9 mouse cellular contexts compared by ENCODE assay signal in the genomic region with DNA sequence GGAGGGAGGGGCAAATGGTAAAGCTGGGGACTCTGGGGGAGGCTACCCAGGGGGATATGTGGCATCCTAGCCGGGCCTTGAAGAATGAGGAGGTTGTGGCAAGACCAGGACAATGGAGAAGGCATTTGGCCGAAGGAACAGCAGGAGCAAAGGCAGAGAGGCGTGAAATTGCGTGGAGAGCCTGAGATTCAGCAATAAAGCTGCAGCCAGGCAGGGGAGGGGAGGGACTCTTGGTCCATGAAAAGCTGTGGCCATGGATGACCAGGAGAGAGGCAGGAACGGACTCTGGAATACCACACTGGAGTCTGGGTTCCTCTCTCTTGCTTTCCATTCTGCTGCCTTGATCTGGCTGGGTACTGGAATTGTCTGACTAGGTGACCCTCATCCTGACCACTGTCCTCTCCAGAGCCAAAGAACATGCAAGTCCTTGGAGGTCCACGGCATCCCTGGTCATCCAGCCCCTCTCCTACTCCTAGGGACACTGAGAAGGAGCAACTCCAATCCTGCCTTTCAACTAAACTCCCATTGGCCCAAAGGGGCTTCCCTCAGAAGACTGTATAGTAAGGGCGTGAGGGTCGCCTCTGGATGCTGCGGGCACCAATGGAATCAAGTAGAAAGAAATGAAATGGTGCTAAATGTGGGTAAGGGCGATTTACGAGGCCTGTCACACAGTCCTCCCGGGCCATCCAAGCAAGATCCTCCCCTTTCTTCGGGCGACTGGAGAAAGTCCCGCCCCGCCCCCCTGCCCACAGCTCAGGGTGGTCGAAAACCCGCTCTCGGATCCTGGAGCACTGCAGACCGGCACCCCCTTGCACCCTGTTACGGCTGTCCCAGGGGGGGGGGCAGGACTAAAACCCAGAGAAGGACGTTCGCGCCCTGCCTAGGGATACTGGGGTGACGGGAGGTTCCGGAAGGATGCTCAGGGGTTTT. TPM values are rescaled to one million over a fixed set of nuclear protein-coding genes. Genes with fewer than 3 reads are reported as not detected.
DNase-seq lines count a peak whose midpoint lies in the region; ATAC-seq and TF ChIP-seq lines count a peak whose summit lies in the region.
"Had no signal": no experiment of that assay in that cellular context is flagged by ENCODE, and none has a peak within 500 bp of the region (broad histone marks: within the 10 kb centered on the region; RNA-seq: fewer than 3 reads in every experiment).

No protein-coding gene starts in this region.

- H3K9ac ChIP-seq in heart, embryonic 14.5 days (ENCODE audit: low read length) = peak overlapping the region; percentile 83; the same call in 1 of the 2 replicates
- peak overlapping the region; percentile 80 for H3K9ac ChIP-seq in forebrain, embryonic 11.5 days (ENCODE audit: low read length)
- H3K9ac ChIP-seq in kidney, postnatal 0 days (ENCODE audit: low read depth, low read length) = peak overlapping the region; percentile 94
- peak overlapping the region; percentile 98 for H3K9ac ChIP-seq in neural tube, embryonic 12.5 days

- no peak overlapping the region for H3K27ac ChIP-seq in heart, embryonic 14.5 days (replicated peaks in 1 of 2; ENCODE audit: control insufficient read depth in 1 of 2, insufficient read depth in 1 of 2, low read depth in 2 of 2, low read length in 2 of 2)
- H3K27ac ChIP-seq in forebrain, embryonic 11.5 days (ENCODE audit: low read depth, low read length) = peak overlapping the region; percentile 88
- peak overlapping the region; percentile 99 for H3K27ac ChIP-seq in kidney, postnatal 0 days
- H3K27ac ChIP-seq in neural tube, embryonic 12.5 days = peak overlapping the region; percentile 94

- H3K4me1 ChIP-seq in heart, embryonic 14.5 days (ENCODE audit: control insufficient read depth in 2 of 2, insufficient read depth in 2 of 2, low read length in 2 of 2) = peaks cover 10 to 32% of the 10 kb centered on the region in 2 experiments; a peak in 3 of 4 replicates
- peaks cover 19% of the 10 kb centered on the region for H3K4me1 ChIP-seq in forebrain, embryonic 11.5 days (replicated peaks; ENCODE audit: control insufficient read depth, insufficient read depth, low read length)
- peaks cover 54% of the 10 kb centered on the region for H3K4me1 ChIP-seq in kidney, postnatal 0 days (replicated peaks; ENCODE audit: insufficient read depth, low read length)
- peaks cover 68% of the 10 kb centered on the region for H3K4me1 ChIP-seq in neural tube, embryonic 12.5 days

- intact Hi-C loops in heart, postnatal 25 days (cut with DNase I) = no loop called here

- no peaks in the 10 kb centered on the region for H3K36me3 ChIP-seq in heart, embryonic 14.5 days (ENCODE audit: control insufficient read depth, insufficient read depth, low read length)
- no peaks in the 10 kb centered on the region for H3K36me3 ChIP-seq in forebrain, embryonic 11.5 days (ENCODE audit: control insufficient read depth, insufficient read depth, low read length)
- H3K36me3 ChIP-seq in kidney, postnatal 0 days (ENCODE audit: insufficient read depth, low read length) = no peaks in the 10 kb centered on the region
- H3K36me3 ChIP-seq in neural tube, embryonic 12.5 days = no peaks in the 10 kb centered on the region

- H3K4me2 ChIP-seq in heart, embryonic 14.5 days (ENCODE audit: low read length) = peak overlapping the region; percentile 79
- H3K4me2 ChIP-seq in forebrain, embryonic 11.5 days (ENCODE audit: low read depth, low read length, severe bottlenecking) = peak overlapping the region; percentile 84
- peak overlapping the region; percentile 76 for H3K4me2 ChIP-seq in kidney, postnatal 0 days (ENCODE audit: low read length)
- H3K4me2 ChIP-seq in neural tube, embryonic 12.5 days (replicated peaks) = peak overlapping the region; percentile 82

- WGBS in heart, embryonic 14.5 days = 17% methylated on average over 26 of the region's 26 CpGs
- 3% methylated on average over 26 of the region's 26 CpGs for WGBS in forebrain, embryonic 11.5 days
- 6% methylated on average over 26 of the region's 26 CpGs for WGBS in kidney, postnatal 0 days
- WGBS in neural tube, embryonic 12.5 days = under 1% methylated on average over 26 of the region's 26 CpGs

- TF ChIP-seq CTCF in kidney, postnatal 0 days (IDR thresholded peaks at IDR 0.05; ENCODE audit: low read depth) = no peak

- no peaks in the 10 kb centered on the region for H3K9me3 ChIP-seq in heart, embryonic 14.5 days (ENCODE audit: control insufficient read depth, low read length)
- H3K9me3 ChIP-seq in forebrain, embryonic 11.5 days (ENCODE audit: control insufficient read depth, low read length) = no peaks in the 10 kb centered on the region
- no peaks in the 10 kb centered on the region for H3K9me3 ChIP-seq in kidney, postnatal 0 days (replicated peaks; ENCODE audit: low read length)
- no peaks in the 10 kb centered on the region for H3K9me3 ChIP-seq in neural tube, embryonic 12.5 days

- H3K27me3 ChIP-seq in heart, embryonic 14.5 days (ENCODE audit: control insufficient read depth, insufficient read depth, low read length) = peaks cover 23% of the 10 kb centered on the region
- no peaks in the 10 kb centered on the region for H3K27me3 ChIP-seq in forebrain, embryonic 11.5 days (ENCODE audit: control insufficient read depth, insufficient read depth, low read length)
- no peaks in the 10 kb centered on the region for H3K27me3 ChIP-seq in kidney, postnatal 0 days (ENCODE audit: insufficient read depth, low read length)
- no peaks in the 10 kb centered on the region; the same call in 1 of the 2 replicates for H3K27me3 ChIP-seq in neural tube, embryonic 12.5 days (replicated peaks)

- DNase-seq in heart, postnatal 25 days (ENCODE audit: low spot score) = no peak
- peak; percentile 72 for DNase-seq in forebrain, embryonic 11.5 days (ENCODE audit: low spot score)
- DNase-seq in kidney, postnatal 0 days (ENCODE audit: low spot score) = peak; percentile 85
- no peak for DNase-seq in right cerebral cortex, adult 2 months (ENCODE audit: low spot score in 2 of 2)
- DNase-seq in spleen, postnatal 4 days (ENCODE audit: low spot score in 2 of 2) = no peak

- peak overlapping the region; percentile 8 to 69; a peak in 2 of 4 replicates for H3K4me3 ChIP-seq in heart, embryonic 14.5 days (ENCODE audit: control insufficient read depth in 1 of 2, insufficient read depth in 1 of 2, low read depth in 1 of 2, low read length in 2 of 2)
- H3K4me3 ChIP-seq in forebrain, embryonic 11.5 days (ENCODE audit: low read depth, low read length) = peak overlapping the region; percentile 86
- H3K4me3 ChIP-seq in kidney, postnatal 0 days (replicated peaks; ENCODE audit: low read depth, low read length) = peak overlapping the region; percentile 92
- H3K4me3 ChIP-seq in neural tube, embryonic 12.5 days = peak overlapping the region; percentile 88
- H3K4me3 ChIP-seq: myocyte had no signal

- ATAC-seq in heart, embryonic 14.5 days (ENCODE audit: insufficient number of reproducible peaks, insufficient read depth, low FRiP score, low read depth) = no peak
- ATAC-seq in forebrain, embryonic 11.5 days (replicated peaks; ENCODE audit: low FRiP score) = peak; percentile 34; the same call in 1 of the 2 replicates
- ATAC-seq in kidney, postnatal 0 days (replicated peaks; ENCODE audit: low FRiP score, low read depth) = no peak
- peak; percentile 76 for ATAC-seq in neural tube, embryonic 12.5 days (ENCODE audit: low FRiP score, low read depth)
- ATAC-seq in megakaryocyte progenitor cell, adult 5-6 weeks (replicated peaks; ENCODE audit: poor library complexity) = no peak

RNA-seq across cellular contexts. Expression of gene Fignl2, which starts 2.0 kb away (rescaled TPM):
- polyA plus RNA-seq in heart, embryonic 14.5 days (2014; fragmentation: Nextera tagmentation; extraction: Ambion mirVana) = 0.20 and 0.26 TPM in 2 replicates
- 1 to 10 TPM; 1.3 to 1.4 TPM for total RNA-seq in heart, postnatal 25 days (2021)
- polyA plus RNA-seq in forebrain, embryonic 11.5 days (2014; fragmentation: Nextera tagmentation; extraction: Ambion mirVana) = 0.52 and 0.76 TPM in 2 replicates
- 0.38 and 0.47 TPM in 2 replicates for polyA plus RNA-seq in kidney, postnatal 0 days (2015; fragmentation: Nextera tagmentation; extraction: Ambion mirVana)
- polyA plus RNA-seq in neural tube, embryonic 12.5 days (2016; fragmentation: Nextera tagmentation; extraction: Ambion mirVana) = 0.55 and 0.84 TPM in 2 replicates
- total RNA-seq in megakaryocyte progenitor cell, adult 5-6 weeks (2015) = not detected in 2 replicates
- under 0.01 TPM in 1 of 2 replicates, not detected in the other for total RNA-seq in megakaryocyte progenitor cell, adult 5-6 weeks (2017)

RNA-seq across cellular contexts. Expression of gene Gm47841, which starts 29.1 kb away (rescaled TPM):
- polyA plus RNA-seq in heart, embryonic 14.5 days (2014; fragmentation: Nextera tagmentation; extraction: Ambion mirVana) = not detected in 2 replicates
- total RNA-seq in heart, postnatal 25 days (2021) = not detected
- polyA plus RNA-seq in forebrain, embryonic 11.5 days (2014; fragmentation: Nextera tagmentation; extraction: Ambion mirVana) = not detected in 2 replicates
- polyA plus RNA-seq in kidney, postnatal 0 days (2015; fragmentation: Nextera tagmentation; extraction: Ambion mirVana) = not detected in 2 replicates
- not detected in 2 replicates for polyA plus RNA-seq in neural tube, embryonic 12.5 days (2016; fragmentation: Nextera tagmentation; extraction: Ambion mirVana)
- total RNA-seq in megakaryocyte progenitor cell, adult 5-6 weeks (2015) = not detected in 2 replicates
- total RNA-seq in megakaryocyte progenitor cell, adult 5-6 weeks (2017) = not detected in 2 replicates
- polyA plus RNA-seq: myocyte had no signal

RNA-seq across cellular contexts. Expression of gene Ankrd33, which starts 39.2 kb away (rescaled TPM):
- polyA plus RNA-seq in heart, embryonic 14.5 days (2014; fragmentation: Nextera tagmentation; extraction: Ambion mirVana) = not detected in 2 replicates
- not detected for total RNA-seq in heart, postnatal 25 days (2021)
- polyA plus RNA-seq in forebrain, embryonic 11.5 days (2014; fragmentation: Nextera tagmentation; extraction: Ambion mirVana) = not detected in 2 replicates
- polyA plus RNA-seq in kidney, postnatal 0 days (2015; fragmentation: Nextera tagmentation; extraction: Ambion mirVana) = not detected in 2 replicates
- polyA plus RNA-seq in neural tube, embryonic 12.5 days (2016; fragmentation: Nextera tagmentation; extraction: Ambion mirVana) = not detected in 2 replicates
- not detected in 2 replicates for total RNA-seq in megakaryocyte progenitor cell, adult 5-6 weeks (2015)
- not detected in 2 replicates for total RNA-seq in megakaryocyte progenitor cell, adult 5-6 weeks (2017)
- polyA plus RNA-seq: myocyte had no signal

RNA-seq across cellular contexts. Expression of gene Acvrl1, which starts 52.0 kb away (rescaled TPM):
- 5.8 and 8.1 TPM in 2 replicates for polyA plus RNA-seq in heart, embryonic 14.5 days (2014; fragmentation: Nextera tagmentation; extraction: Ambion mirVana)
- total RNA-seq in heart, postnatal 25 days (2021) = 10 to 100 TPM; 23.2 to 31.5 TPM
- polyA plus RNA-seq in forebrain, embryonic 11.5 days (2014; fragmentation: Nextera tagmentation; extraction: Ambion mirVana) = 7.2 and 7.7 TPM in 2 replicates
- 16.9 and 17.8 TPM in 2 replicates for polyA plus RNA-seq in kidney, postnatal 0 days (2015; fragmentation: Nextera tagmentation; extraction: Ambion mirVana)
- 8.3 and 10.2 TPM in 2 replicates for polyA plus RNA-seq in neural tube, embryonic 12.5 days (2016; fragmentation: Nextera tagmentation; extraction: Ambion mirVana)
- total RNA-seq in megakaryocyte progenitor cell, adult 5-6 weeks (2015) = 0.27 and 1.1 TPM in 2 replicates
- total RNA-seq in megakaryocyte progenitor cell, adult 5-6 weeks (2017) = 1.6 and 1.7 TPM in 2 replicates

Comparison
In these comparisons a context has a peak if more than half of its experiments do, and no peak if none do; other contexts are left out.
1. ATAC-seq: peak in forebrain, embryonic 11.5 days (single experiment) and neural tube, embryonic 12.5 days (single experiment); none in heart, embryonic 14.5 days (single experiment), kidney, postnatal 0 days (single experiment) and megakaryocyte progenitor cell, adult 5-6 weeks (single experiment).
2. H3K27ac ChIP-seq: peak in forebrain, embryonic 11.5 days (single experiment), kidney, postnatal 0 days (single experiment) and neural tube, embryonic 12.5 days (single experiment); none in heart, embryonic 14.5 days (0 of 2).
3. H3K4me3 ChIP-seq: peak in every context shown above with its lines; median percentile 92 in kidney, postnatal 0 days; 88 in neural tube, embryonic 12.5 days; 86 in forebrain, embryonic 11.5 days; 38 in heart, embryonic 14.5 days.
4. DNase-seq: peak in forebrain, embryonic 11.5 days (single experiment) and kidney, postnatal 0 days (single experiment); none in heart, postnatal 25 days (single experiment), right cerebral cortex, adult 2 months (0 of 2) and spleen, postnatal 4 days (0 of 2).
5. Peak in every context shown above with its lines, with median percentiles within 50 percentile points of each other: H3K4me2 ChIP-seq and H3K9ac ChIP-seq.